Mouse (Mus musculus) thymus, postnatal 14 days (tissue): ENCODE data around the gene Mettl1.

Experiments
- DNase-seq: peaks from one replicate; pipeline ENCODE4 v3.0.0; 2021

The Mettl1 gene

DNA sequence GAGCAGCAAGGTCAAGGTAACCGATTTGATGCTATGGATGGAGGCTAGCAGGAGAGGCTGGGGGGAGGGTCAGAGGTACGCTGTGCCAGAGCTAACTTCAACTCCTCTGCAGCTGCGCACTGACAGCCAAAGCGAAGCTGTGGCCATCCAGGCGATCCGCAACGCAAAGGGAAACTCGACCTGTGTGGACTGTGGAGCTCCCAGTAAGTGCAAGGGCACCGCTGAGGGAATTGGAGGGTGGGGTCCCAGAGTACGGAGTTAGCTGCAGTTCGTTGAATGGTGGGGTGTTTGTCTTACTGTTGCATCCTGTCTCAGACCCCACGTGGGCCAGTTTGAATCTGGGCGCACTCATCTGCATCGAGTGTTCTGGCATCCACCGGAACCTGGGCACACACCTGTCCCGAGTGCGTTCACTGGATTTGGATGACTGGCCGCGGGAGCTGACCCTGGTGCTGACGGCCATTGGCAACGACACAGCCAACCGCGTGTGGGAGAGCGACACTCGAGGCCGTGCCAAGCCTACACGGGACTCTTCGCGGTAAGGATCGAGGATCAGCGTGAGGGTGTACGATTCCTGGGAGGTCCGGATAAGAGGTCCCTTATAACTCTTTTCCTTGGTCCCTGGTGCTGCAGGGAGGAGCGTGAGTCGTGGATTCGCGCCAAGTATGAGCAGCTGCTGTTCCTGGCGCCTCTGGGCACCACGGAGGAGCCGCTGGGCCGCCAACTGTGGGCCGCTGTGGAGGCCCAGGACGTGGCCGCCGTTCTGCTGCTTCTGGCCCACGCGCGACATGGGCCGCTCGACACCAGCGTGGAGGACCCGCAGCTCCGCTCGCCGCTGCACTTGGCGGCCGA is 49.6 kb downstream of the Mettl1 start:
- DNase-seq = no peak

DNA sequence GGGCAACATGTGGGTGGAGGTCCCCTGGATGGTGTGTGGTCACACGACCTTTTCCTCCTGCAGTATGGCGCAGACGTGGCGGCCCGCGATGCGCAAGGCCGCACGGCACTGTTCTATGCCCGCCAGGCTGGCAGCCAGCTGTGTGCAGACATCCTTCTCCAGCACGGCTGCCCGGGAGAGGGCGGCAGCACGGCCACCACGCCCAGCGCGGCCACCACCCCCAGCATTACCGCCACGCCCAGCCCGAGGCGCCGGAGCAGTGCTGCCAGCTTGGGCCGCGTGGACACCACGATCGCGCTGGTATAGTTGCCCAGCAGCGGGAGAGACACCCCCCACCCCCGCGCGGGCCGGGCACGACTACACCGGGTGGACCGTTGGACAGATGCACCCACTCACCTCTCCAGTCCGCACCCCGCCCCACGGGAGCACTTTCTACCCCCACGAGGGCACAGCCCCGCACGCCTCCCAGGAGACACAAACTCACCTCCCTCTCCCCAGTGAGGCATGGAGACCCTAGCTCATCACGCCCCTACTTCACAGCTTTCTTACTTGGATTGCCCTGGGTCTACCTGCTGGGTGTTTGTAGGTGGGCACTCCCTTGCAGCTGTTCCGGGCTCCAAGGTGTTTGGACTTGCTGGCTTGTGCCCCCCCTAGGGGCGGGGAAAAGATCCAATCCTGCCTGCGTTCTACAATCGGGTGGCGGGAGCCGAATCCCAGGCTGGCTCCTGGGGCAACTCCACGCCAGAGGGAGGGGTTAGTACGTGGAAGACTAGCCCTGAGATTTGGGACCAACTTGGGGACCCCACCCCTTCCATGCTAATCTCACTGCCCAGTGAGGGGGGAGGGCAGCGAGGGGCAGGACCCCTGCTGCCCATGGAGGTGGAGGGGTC is 50.5 kb downstream of the Mettl1 start:
- DNase-seq = no peak

DNA sequence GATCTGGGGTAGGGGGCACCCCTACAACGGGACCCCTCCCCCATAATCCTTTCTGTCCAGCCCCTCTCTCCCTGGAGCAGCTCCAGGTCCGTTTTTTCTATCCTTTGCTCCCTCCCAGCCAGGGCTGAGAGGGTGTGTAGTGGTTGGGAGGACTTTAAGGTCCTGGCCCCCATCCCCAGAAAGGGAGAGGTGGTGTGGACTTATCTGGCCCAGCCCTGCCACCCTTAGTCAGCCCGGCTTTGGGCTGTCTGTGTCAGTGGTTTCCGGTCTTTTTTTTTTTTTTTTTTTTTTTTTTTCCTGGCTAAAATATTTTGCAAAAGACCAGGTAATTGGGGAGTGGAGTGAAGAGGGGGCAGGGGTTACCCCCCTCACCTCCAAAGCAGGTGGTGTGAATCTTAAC is 51.5 kb downstream of the Mettl1 start:
- no peak for DNase-seq

DNA sequence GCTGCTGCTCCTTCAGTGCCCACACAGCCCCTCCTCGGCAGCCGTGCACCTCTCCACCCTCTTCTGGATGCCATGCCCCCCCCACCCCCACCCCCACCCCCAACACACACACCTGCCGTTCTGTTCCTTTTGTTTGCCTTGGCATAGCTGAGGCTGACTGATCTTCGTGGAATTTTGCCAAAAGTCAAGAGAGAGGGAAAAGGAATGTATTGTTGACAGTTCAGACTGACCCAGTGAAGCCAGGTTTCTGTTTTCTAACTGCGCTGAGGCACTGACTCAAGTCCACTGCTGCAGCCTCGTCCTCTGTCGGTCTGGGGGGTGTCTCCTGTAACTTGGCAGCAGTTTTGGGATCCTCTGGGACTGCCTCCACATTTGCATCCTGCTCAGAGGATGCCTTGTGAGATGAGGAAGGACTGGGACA is 53.2 kb downstream of the Mettl1 start:
- no peak for DNase-seq
